Mouse (Mus musculus): ENCODE data around the gene Lrrc4c. TPM values are rescaled to one million over a fixed set of nuclear protein-coding genes. Genes with fewer than 3 reads are reported as not detected.

The Lrrc4c gene
- polyA plus RNA-seq, 1 experiment from 2014 or later: 11.1 TPM

DNA sequence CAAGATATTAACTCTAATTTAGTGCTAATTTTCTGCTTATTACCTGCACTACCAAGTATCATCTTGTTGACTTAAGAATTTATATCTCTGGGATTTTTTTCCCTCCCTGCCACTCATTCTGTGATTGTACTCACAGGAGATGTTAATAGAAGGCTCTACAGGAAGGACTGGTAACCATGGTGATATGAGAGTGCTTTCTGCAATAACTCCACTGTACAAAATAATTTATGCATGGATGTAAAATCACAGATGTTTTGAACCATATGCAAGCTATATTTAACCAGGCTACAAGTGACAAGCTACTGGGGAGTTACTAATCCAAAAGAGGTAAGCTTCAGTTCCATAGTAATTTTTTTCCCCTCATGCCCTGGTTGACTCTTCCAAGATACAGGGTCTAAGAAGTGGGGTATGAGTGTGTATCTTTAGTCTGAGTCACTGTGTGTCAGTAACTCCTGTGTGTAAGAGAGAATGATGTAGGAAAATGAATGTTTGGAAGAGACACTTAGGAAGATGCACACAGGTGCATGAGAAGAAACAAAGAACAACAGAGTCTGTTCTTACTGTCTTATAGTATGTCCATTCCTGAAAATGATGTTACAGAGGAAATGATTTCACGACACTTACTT lies 83.3 kb downstream of the Lrrc4c start:
- H3K4me1 ChIP-seq: no peaks in the 10 kb centered on the region
- H3K9me3 ChIP-seq (replicated peaks): no peaks in the 10 kb centered on the region
- WGBS: 100% methylated on average over 1 of the region's 1 CpGs
- no peak for ATAC-seq (ENCODE audit: low FRiP score)
- H3K36me3 ChIP-seq: no peaks in the 10 kb centered on the region
- no peak overlapping the region for H3K4me2 ChIP-seq (replicated peaks)
- H3K4me3 ChIP-seq: no peak overlapping the region
- no peak overlapping the region for H3K27ac ChIP-seq
- no peaks in the 10 kb centered on the region for H3K27me3 ChIP-seq
- H3K9ac ChIP-seq: no peak overlapping the region

DNA sequence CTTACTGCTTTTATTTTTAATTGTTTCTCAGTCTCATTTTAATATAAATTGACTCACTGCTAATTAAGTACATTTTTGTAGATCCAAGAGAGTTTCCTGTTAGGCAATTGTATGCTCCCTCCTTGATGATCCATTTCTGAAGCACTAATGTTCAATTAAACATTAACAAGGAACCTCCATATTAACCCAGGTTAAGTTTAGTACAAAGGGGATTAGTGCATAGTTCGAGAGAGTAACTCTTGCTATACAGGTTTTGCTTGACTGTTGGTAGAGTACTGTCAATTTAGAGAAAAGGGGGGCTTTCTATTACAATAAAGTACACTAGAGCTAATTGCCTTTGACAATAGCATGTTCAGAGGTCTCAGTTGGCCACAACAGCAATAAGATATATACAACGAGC lies 84.5 kb downstream of the Lrrc4c start:
- Histone ChIP-seq H3K36me3 (no peaks in the 10 kb centered on the region), H3K4me1 (no peaks in the 10 kb centered on the region), H3K9ac (no peak overlapping the region), H3K27ac (no peak overlapping the region), H3K4me2 (replicated peaks) (no peak overlapping the region), H3K9me3 (replicated peaks) (no peaks in the 10 kb centered on the region), H3K4me3 (no peak overlapping the region), H3K27me3 (no peaks in the 10 kb centered on the region)
- ATAC-seq (ENCODE audit: low FRiP score): no peak
- 82% methylated on average over 2 of the region's 2 CpGs for WGBS

DNA sequence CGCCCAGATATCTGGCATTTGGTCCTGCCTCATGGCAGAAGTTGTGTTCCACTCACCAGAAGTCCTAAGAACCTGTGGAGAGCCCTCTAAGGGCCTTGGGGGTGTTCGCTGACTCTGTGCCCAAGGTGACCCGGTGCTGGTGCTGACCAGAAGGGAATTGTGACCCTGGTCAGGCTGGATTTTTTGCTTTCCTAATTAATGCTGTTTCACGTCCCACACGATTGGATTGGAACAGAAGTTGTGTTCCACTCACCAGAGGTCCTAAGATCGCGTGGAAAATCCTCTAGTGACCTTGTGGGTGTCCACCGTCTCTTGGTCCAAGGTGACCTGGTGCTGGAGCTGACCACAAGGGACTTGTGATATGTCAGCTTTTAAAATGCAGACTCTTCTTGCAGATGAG lies 88.9 kb downstream of the Lrrc4c start:
- H3K36me3 ChIP-seq: no peaks in the 10 kb centered on the region
- WGBS: 87% methylated on average over 8 of the region's 8 CpGs
- H3K27ac ChIP-seq: no peak overlapping the region
- H3K9ac ChIP-seq: no peak overlapping the region
- H3K4me2 ChIP-seq (replicated peaks): no peak overlapping the region
- no peak overlapping the region for H3K4me3 ChIP-seq
- no peaks in the 10 kb centered on the region for H3K4me1 ChIP-seq
- H3K27me3 ChIP-seq: no peaks in the 10 kb centered on the region
- no peak for ATAC-seq (ENCODE audit: low FRiP score)
- H3K9me3 ChIP-seq (replicated peaks): no peaks in the 10 kb centered on the region

DNA sequence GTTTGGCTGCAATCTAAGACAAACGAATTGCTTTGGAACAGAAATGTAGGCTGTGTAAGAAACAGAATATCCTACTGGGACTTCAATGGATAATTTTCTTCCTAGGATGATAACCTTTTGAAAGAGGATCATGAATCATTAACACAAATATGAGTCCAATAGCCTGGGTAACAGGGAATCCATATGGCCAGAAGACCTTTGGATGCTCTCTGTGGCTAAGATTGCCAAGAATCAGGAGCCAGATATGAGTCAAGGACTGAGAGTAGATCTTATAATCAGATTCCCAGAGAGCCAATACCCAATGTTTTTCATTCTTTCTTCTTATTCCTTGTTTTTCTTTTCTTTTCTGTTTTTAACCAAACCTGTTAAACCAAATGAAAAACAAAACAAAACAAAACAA lies 93.2 kb downstream of the Lrrc4c start:
- H3K9me3 ChIP-seq (replicated peaks): no peaks in the 10 kb centered on the region
- no peaks in the 10 kb centered on the region for H3K36me3 ChIP-seq
- H3K4me3 ChIP-seq: no peak overlapping the region
- no peaks in the 10 kb centered on the region for H3K4me1 ChIP-seq
- H3K9ac ChIP-seq: no peak overlapping the region
- H3K27ac ChIP-seq: no peak overlapping the region
- no peak for ATAC-seq (ENCODE audit: low FRiP score)
- no peak overlapping the region for H3K4me2 ChIP-seq (replicated peaks)
- 91% methylated on average over 1 of the region's 1 CpGs for WGBS
- H3K27me3 ChIP-seq: no peaks in the 10 kb centered on the region

DNA sequence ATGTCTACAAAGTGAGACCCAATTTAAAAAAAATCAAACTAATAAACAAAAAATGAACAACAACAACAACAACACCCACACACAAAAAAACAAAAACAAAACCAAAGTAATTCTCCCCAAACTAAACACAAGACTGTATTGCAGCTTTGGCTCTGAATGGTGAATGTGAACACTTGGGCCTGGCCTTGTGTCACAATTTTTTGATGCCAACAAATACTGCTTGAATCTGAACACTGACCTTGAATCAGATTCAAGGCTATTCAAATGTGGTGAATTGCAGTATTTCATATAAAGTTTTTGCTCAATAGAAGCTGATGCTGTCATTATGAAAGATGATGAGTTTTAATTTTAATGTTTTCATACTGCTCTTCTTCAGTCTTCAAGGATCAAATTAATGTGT lies 143.6 kb downstream of the Lrrc4c start:
- Histone ChIP-seq H3K9ac (no peak overlapping the region), H3K4me1 (no peaks in the 10 kb centered on the region), H3K27me3 (no peaks in the 10 kb centered on the region), H3K4me3 (no peak overlapping the region), H3K4me2 (replicated peaks) (no peak overlapping the region), H3K9me3 (replicated peaks) (no peaks in the 10 kb centered on the region), H3K36me3 (no peaks in the 10 kb centered on the region), H3K27ac (no peak overlapping the region)
- no peak for ATAC-seq (ENCODE audit: low FRiP score)

DNA sequence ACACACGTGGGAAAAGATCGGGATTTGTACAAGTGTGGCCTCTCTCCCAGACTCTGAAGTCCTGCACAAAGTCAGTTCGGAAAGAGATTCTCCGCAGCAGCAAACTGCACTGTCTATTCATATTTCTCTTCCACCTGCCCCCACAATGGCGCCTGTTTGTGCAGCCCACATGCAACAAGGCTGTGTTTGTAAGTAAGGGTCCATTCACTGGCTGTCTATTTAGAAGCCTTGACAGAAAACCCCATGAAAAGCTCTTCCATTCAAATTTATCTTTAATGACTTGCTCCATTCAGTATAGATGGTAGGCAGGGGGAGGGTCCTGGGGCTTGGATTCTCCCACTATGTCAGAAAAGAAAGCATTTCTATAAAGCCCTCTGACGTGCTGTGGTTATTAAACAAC lies 157.7 kb downstream of the Lrrc4c start:
- H3K4me2 ChIP-seq (replicated peaks): no peak overlapping the region
- WGBS: 41% methylated on average over 6 of the region's 6 CpGs
- H3K4me3 ChIP-seq: no peak overlapping the region

DNA sequence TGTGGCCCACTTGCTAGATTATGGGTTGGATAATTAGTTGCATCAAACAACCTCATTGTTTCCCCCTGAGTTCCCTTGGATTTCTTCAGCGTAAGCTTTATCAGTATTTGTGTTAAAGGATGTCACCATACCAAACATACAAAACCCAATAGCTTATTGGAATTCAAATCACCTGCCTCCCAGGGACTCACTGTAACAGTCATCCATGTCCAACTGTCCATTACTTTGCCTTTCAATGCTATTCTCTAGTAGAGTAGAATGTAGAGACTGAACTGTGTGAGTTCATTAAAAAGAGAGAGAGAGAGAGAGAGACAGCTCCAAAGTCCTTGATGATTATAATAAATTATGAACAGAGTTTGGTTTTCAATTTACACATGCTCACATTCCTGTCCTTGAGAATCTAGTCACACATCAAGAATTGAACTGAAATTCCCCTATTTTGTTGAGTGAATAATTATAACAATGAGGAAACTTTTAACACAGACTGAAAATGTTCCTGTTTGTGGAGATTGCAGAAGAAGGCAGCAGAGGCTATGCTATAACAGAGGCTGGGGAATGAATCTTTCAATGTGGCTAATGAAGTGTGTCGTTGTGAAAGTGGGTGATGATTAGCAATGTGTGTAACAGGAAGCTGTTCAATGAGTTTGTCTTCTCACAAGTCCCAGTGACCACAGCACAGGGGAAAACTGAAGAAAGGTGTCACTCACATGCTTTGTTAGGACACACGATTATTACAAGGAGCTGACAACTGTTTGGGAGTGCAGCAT lies 181.3 kb downstream of the Lrrc4c start:
- H3K4me1 ChIP-seq: no peaks in the 10 kb centered on the region

More for the DNA sequence above, 157.7 kb downstream of the Lrrc4c start:
- peak; percentile 78 for ATAC-seq (ENCODE audit: low FRiP score)
- H3K4me1 ChIP-seq: no peaks in the 10 kb centered on the region; the same call in 1 of the 2 replicates
- H3K36me3 ChIP-seq: no peaks in the 10 kb centered on the region
- no peak overlapping the region for H3K27ac ChIP-seq
- H3K9me3 ChIP-seq (replicated peaks): no peaks in the 10 kb centered on the region
- H3K9ac ChIP-seq: no peak overlapping the region
- H3K27me3 ChIP-seq: no peaks in the 10 kb centered on the region

DNA sequence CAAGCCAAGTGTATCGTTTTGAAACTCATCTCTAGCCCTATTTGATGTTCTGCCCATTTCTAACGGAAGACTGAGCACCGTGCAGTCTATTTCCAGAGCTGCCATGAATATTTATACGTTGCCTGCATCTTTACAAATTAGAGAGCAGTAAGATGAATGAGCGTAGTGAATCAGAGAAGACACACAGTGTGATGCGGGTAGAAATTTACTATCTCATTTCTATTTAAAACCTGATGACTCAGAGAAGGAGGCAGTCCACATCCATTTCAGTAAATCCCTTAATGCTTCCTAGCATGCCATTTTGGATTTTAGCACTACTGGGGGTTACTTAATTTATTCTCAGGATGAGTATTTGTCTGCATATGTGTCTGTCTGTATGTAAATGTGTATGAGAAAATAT lies 186.2 kb downstream of the Lrrc4c start:
- Histone ChIP-seq H3K4me3 (no peak overlapping the region), H3K4me2 (replicated peaks) (no peak overlapping the region), H3K36me3 (no peaks in the 10 kb centered on the region), H3K27ac (no peak overlapping the region), H3K9me3 (replicated peaks) (no peaks in the 10 kb centered on the region), H3K4me1 (no peaks in the 10 kb centered on the region), H3K9ac (no peak overlapping the region), H3K27me3 (no peaks in the 10 kb centered on the region)
- ATAC-seq (ENCODE audit: low FRiP score): peak; percentile 42
- 64% methylated on average over 6 of the region's 6 CpGs for WGBS

More for the DNA sequence above, 181.3 kb downstream of the Lrrc4c start:
- H3K27ac ChIP-seq: no peak overlapping the region
- no peak for ATAC-seq (ENCODE audit: low FRiP score)
- no peak overlapping the region for H3K4me2 ChIP-seq (replicated peaks)
- H3K36me3 ChIP-seq: no peaks in the 10 kb centered on the region
- H3K9ac ChIP-seq: no peak overlapping the region
- H3K27me3 ChIP-seq: no peaks in the 10 kb centered on the region
- WGBS: 54% methylated on average over 3 of the region's 3 CpGs
- H3K9me3 ChIP-seq (replicated peaks): no peaks in the 10 kb centered on the region
- H3K4me3 ChIP-seq: no peak overlapping the region

DNA sequence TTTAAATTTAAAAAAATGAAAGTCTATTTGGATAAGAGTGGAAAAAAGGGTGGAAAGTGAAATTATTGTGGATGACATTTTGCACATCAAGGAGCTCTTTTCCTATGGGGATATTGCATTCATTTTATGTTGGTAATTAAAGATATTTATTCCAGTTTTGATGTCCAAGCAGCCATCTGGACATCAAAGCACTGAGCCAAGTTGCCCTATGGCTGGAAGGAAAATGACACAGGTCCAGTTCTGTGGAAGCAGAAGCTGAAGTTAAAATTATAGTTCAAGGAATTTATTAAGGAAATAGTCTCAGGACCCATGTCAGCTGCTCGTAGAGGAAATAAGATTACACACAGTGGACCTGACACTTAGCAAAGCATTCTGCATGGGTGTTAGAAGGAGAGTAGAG lies 187.7 kb downstream of the Lrrc4c start:
- H3K9me3 ChIP-seq (replicated peaks): no peaks in the 10 kb centered on the region
- no peak overlapping the region for H3K4me2 ChIP-seq (replicated peaks)
- ATAC-seq (ENCODE audit: low FRiP score): no peak
- WGBS: 82% methylated on average over 1 of the region's 1 CpGs
- no peaks in the 10 kb centered on the region for H3K4me1 ChIP-seq
- no peak overlapping the region for H3K4me3 ChIP-seq
- H3K27me3 ChIP-seq: no peaks in the 10 kb centered on the region
- H3K27ac ChIP-seq: no peak overlapping the region
- H3K36me3 ChIP-seq: no peaks in the 10 kb centered on the region
- H3K9ac ChIP-seq: no peak overlapping the region

DNA sequence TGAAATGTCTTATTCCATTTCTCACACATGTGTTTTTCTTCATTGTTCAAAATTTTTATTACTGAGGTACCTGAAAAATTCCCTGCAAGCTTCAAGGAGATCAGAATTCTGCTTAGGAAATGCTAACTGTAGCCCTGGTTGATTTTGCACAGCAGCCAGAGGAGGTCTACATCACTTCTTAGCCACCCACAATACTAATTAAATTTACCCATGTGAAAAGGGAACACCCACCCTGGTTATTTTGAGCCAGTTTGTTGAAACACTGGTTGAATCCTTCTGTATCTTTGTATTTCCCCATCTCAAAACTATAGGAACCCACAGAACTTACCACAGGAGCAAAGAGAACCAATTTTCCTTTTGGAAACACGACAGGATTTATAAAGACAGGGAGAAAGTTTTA lies 191.0 kb downstream of the Lrrc4c start:
- H3K36me3 ChIP-seq: no peaks in the 10 kb centered on the region
- no peak for ATAC-seq (ENCODE audit: low FRiP score)
- no peak overlapping the region for H3K27ac ChIP-seq
- no peak overlapping the region for H3K9ac ChIP-seq
- H3K4me2 ChIP-seq (replicated peaks): no peak overlapping the region
- no peaks in the 10 kb centered on the region for H3K4me1 ChIP-seq
- no peak overlapping the region for H3K4me3 ChIP-seq
- 59% methylated on average over 1 of the region's 1 CpGs for WGBS
- no peaks in the 10 kb centered on the region for H3K9me3 ChIP-seq (replicated peaks)
- no peaks in the 10 kb centered on the region for H3K27me3 ChIP-seq

DNA sequence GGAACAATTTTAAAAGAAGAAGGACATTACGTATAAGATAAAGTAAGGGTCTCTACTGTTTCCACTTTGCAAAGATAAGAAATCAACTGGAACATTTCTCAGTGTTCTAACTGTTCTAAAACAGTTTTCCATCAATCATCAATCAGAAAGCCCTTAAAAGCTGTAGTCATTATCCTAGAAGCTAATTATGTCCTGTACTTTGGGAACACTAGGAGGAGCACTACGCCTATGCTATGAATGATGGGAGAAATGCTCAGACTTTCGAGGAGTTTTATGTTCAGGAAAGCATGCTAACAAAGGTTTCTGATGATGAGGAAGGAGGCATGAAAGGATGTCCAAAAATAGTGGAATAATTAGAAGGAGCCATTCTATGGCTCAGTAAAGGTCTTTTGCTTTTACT lies 219.5 kb downstream of the Lrrc4c start:
- Histone ChIP-seq H3K9ac (no peak overlapping the region), H3K4me3 (no peak overlapping the region), H3K36me3 (no peaks in the 10 kb centered on the region), H3K4me1 (no peaks in the 10 kb centered on the region), H3K9me3 (replicated peaks) (no peaks in the 10 kb centered on the region), H3K4me2 (replicated peaks) (no peak overlapping the region), H3K27me3 (no peaks in the 10 kb centered on the region), H3K27ac (no peak overlapping the region)
- no peak for ATAC-seq (ENCODE audit: low FRiP score)
- 85% methylated on average over 3 of the region's 3 CpGs for WGBS

DNA sequence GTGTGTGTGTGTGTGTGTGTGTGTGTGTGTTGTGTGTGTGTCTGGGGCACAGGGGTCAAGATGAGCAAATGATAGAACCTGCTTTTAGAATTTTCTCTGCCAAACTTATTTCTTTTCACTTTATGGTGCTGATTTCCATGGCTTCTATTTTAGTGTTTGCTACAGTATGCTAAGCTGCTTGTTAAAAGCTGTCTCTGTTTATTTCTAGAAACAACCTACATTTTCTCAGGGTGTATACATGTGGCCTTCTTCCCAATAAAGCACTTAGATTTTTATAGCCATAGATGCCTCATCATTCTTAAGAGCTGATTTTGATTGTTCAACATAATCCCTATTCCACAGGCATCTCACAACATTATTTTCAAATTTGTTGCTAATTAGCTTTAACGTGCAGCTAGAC lies 229.2 kb downstream of the Lrrc4c start:
- Histone ChIP-seq H3K27ac (no peak overlapping the region), H3K9me3 (replicated peaks) (no peaks in the 10 kb centered on the region), H3K36me3 (no peaks in the 10 kb centered on the region), H3K4me3 (no peak overlapping the region), H3K9ac (no peak overlapping the region), H3K4me1 (no peaks in the 10 kb centered on the region), H3K27me3 (no peaks in the 10 kb centered on the region), H3K4me2 (replicated peaks) (no peak overlapping the region)
- no peak for ATAC-seq (ENCODE audit: low FRiP score)
- 89% methylated on average over 1 of the region's 1 CpGs for WGBS

DNA sequence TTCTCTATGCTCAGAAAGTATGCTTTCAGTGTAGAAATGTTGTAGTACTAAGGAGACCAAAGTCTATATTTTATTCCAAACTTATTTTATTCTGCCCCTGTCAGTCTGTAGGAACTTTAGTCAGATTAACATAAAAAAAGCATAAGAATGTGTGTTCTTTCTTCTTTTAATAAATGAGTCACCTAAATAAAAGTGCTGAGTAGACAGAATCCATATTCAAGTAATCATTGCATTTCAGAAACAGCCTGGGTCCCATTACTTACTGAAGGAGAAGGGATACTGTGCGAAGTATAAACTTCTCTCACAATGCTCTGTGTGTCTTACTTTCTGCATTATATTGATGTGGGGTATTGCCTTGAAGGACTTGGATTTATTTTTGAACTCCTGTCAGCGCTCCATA lies 255.8 kb downstream of the Lrrc4c start:
- Histone ChIP-seq H3K4me2 (replicated peaks) (no peak overlapping the region), H3K4me1 (no peaks in the 10 kb centered on the region), H3K4me3 (no peak overlapping the region), H3K36me3 (no peaks in the 10 kb centered on the region), H3K27me3 (no peaks in the 10 kb centered on the region), H3K9ac (no peak overlapping the region), H3K27ac (no peak overlapping the region), H3K9me3 (replicated peaks) (no peaks in the 10 kb centered on the region)
- WGBS: 86% methylated on average over 2 of the region's 2 CpGs
- ATAC-seq (ENCODE audit: low FRiP score): no peak

Data from hindbrain, embryonic 12.5 days (tissue).